Mouse (Mus musculus): ENCODE data around the gene Sds. TPM values are rescaled to one million over a fixed set of nuclear protein-coding genes. Genes with fewer than 3 reads are reported as not detected.
A peak's percentile ranks its signal among the peaks of the same experiment; 100 is the strongest.

The Sds gene
- polyA plus RNA-seq, 1 experiment from 2014 or later, result not detected

DNA sequence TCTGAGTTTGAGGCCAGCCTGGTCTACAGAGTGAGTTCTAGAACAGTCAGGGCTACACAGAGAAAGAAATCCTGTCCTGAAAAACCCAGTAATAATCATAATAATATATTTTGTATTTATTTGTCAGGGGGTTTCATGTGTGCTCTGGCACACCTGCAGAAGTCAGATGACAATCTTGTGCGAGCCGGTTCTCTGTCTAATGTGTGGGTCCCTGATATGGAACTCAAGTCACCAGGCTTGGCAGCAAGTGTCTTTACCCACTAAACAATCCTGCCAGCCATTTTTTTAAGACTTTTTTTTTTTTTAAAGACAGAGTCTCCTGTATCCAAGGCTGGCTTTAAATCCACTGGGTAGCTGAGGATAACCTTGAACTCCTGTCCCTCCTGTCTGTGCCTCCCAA, 3.0 kb upstream of the Sds start:
- Histone ChIP-seq H3K4me1 (peaks cover 9% of the 10 kb centered on the region), H3K9me3 (no peaks in the 10 kb centered on the region), H3K4me3 (no peak overlapping the region), H3K36me3 (replicated peaks) (no peaks in the 10 kb centered on the region), H3K27ac (no peak overlapping the region), H3K27me3 (ENCODE audit: poor library complexity, severe bottlenecking) (peaks cover 18% of the 10 kb centered on the region; the same call in 1 of the 2 replicates)
- WGBS, result 96% methylated on average over 2 of the region's 2 CpGs
- no peak for DNase-seq (ENCODE audit: extremely low spot score, low spot score)

DNA sequence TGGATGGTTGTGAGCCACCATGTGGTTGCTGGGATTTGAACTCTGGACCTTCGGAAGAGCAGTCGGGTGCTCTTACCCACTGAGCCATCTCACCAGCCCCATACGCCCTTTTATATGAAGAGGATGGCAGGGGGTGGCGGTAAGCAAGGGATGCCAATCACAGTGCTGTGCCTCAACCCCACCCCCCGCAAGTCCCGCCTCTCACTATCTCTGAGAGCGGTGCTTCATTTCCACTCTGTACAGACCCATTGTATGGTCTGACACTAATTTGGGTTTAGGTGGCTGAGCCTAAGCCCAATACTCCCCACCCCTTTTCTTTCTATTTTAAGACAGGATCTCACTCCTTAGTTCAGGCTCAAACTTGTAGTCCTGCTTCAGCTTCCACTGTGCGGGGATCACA, 465 bp upstream of the Sds start:
- no peaks in the 10 kb centered on the region for H3K36me3 ChIP-seq (replicated peaks)
- DNase-seq (ENCODE audit: extremely low spot score, low spot score), result no peak
- peaks cover 10% of the 10 kb centered on the region for H3K4me1 ChIP-seq
- H3K27ac ChIP-seq, result 0 out of 2 replicates have a peak overlapping the region, but pooled peaks have one; percentile 52
- peak overlapping the region; percentile 9; the same call in 1 of the 2 replicates for H3K4me3 ChIP-seq
- no peaks in the 10 kb centered on the region for H3K9me3 ChIP-seq
- 46% methylated on average over 8 of the region's 8 CpGs for WGBS
- H3K27me3 ChIP-seq (ENCODE audit: poor library complexity, severe bottlenecking), result peaks cover 18% of the 10 kb centered on the region; the same call in 1 of the 2 replicates

DNA sequence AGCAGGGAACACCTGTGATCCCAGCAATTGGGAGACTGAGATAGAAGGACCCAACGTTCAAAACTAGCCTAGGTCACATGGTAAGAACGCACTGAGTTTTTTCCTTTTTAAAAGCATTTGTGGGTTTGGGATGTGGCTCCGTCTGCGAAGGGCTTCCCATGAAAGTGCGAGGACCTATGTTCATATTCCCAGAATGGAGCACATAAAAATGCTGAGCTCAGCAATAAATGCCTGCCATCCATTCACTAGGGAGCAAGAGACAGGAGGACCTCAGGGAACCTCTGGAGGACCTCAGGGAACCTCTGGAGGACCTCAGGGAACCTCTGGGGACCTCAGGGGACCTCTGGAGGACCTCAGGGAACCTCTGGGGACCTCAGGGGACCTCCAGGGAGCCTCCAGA, 1.7 kb downstream of the Sds start:
- Histone ChIP-seq H3K27me3 (ENCODE audit: poor library complexity, severe bottlenecking) (peaks cover 18% of the 10 kb centered on the region; the same call in 1 of the 2 replicates), H3K36me3 (replicated peaks) (no peaks in the 10 kb centered on the region), H3K4me3 (no peak overlapping the region), H3K9me3 (no peaks in the 10 kb centered on the region), H3K27ac (no peak overlapping the region), H3K4me1 (peaks cover 16% of the 10 kb centered on the region)
- no peak for DNase-seq (ENCODE audit: extremely low spot score, low spot score)
- WGBS, result 92% methylated on average over 5 of the region's 5 CpGs

DNA sequence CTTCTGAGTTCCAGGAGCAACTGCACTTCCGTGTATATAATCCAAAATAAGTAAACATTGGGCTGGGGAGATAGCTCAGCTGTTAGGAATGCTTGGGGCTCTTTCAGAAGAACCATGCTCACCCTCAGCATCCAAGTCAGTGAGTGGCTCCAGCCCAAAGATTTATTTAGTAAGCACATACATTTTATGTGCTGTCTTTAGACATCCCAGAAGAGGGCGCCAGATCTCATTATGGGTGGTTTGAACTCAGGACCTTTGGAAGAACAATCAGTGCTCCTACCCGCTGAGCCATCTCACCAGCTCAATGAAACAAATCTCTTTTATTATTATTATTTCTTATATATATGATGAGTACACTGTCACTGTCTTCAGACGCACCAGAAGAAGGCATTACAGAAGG, 3.2 kb downstream of the Sds start:
- H3K27ac ChIP-seq, result no peak overlapping the region
- H3K36me3 ChIP-seq (replicated peaks), result peaks cover 11% of the 10 kb centered on the region
- peaks cover 18% of the 10 kb centered on the region; the same call in 1 of the 2 replicates for H3K27me3 ChIP-seq (ENCODE audit: poor library complexity, severe bottlenecking)
- H3K4me1 ChIP-seq, result peaks cover 16% of the 10 kb centered on the region
- DNase-seq (ENCODE audit: extremely low spot score, low spot score), result no peak
- H3K9me3 ChIP-seq, result no peaks in the 10 kb centered on the region
- 72% methylated on average over 4 of the region's 4 CpGs for WGBS
- no peak overlapping the region for H3K4me3 ChIP-seq

DNA sequence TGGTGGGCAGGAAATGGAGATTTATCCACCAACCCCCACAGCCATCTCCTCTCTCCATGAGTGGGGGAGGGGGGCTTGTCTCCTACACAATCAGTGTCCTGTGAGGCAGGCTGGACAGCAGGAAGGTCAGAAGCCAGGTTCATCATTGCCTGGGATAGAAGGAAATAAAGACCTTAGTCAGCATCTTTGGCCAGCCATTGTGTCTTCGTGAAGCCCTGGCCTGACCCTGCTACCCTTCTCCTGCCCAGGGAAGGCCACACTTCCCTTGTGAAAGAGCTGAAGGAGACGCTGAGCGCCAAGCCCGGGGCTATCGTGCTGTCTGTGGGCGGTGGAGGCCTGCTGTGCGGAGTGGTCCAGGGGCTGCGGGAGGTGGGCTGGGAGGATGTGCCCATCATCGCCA, 4.9 kb downstream of the Sds start:
- Histone ChIP-seq H3K27ac (no peak overlapping the region), H3K4me1 (peaks cover 12% of the 10 kb centered on the region), H3K27me3 (ENCODE audit: poor library complexity, severe bottlenecking) (peaks cover 13% of the 10 kb centered on the region; the same call in 1 of the 2 replicates), H3K4me3 (no peak overlapping the region), H3K9me3 (no peaks in the 10 kb centered on the region), H3K36me3 (replicated peaks) (peaks cover 28% of the 10 kb centered on the region)
- WGBS, result 79% methylated on average over 9 of the region's 9 CpGs
- no peak for DNase-seq (ENCODE audit: extremely low spot score, low spot score)

DNA sequence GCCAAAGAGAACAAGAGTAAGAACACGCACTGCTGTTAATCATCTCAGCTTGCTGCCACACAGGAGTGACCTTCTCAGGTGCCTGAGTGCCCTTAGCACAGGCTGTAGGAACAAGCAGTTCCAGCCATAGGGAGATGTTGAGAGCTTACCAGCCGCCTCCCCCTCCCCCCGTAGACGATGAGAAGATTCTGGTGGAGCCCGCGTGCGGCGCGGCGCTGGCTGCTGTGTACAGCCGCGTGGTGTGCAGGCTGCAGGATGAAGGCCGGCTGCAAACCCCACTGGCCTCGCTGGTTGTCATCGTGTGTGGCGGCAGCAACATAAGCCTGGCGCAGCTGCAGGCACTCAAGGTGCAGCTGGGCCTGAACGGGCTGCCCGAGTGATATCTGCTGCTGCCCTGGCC, 7.1 kb downstream of the Sds start:
- H3K36me3 ChIP-seq (replicated peaks), result peaks cover 50% of the 10 kb centered on the region

DNA sequence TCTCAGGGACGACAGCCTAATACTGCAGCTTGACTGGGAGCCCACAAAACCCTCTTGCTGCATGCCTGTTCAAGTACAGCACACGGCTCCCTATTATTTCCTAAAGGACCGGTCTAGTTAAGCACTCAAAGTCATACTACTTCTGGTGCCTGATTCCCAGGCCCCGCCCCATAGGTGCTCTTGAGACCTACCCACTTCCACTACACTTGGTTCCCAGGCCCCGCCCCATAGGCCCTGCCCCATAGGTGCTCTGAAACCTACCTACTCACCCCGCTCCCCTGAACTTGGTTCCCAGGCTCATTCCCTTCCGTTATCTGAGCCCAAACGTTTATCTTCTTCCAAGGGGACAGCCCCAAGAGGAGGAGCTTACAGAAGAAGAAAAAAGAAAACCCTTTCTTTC, 11.5 kb downstream of the Sds start:
- Histone ChIP-seq H3K36me3 (replicated peaks) (peaks cover 78% of the 10 kb centered on the region), H3K4me3 (no peak overlapping the region), H3K27me3 (ENCODE audit: poor library complexity, severe bottlenecking) (no peaks in the 10 kb centered on the region), H3K4me1 (no peaks in the 10 kb centered on the region), H3K27ac (no peak overlapping the region), H3K9me3 (no peaks in the 10 kb centered on the region)
- 92% methylated on average over 8 of the region's 8 CpGs for WGBS
- DNase-seq (ENCODE audit: extremely low spot score, low spot score), result no peak

More for the DNA sequence above, 7.1 kb downstream of the Sds start:
- Histone ChIP-seq H3K4me1 (peaks cover 8% of the 10 kb centered on the region), H3K9me3 (no peaks in the 10 kb centered on the region), H3K27ac (no peak overlapping the region), H3K4me3 (no peak overlapping the region), H3K27me3 (ENCODE audit: poor library complexity, severe bottlenecking) (no peaks in the 10 kb centered on the region)
- WGBS, result 89% methylated on average over 19 of the region's 19 CpGs
- DNase-seq (ENCODE audit: extremely low spot score, low spot score), result no peak

DNA sequence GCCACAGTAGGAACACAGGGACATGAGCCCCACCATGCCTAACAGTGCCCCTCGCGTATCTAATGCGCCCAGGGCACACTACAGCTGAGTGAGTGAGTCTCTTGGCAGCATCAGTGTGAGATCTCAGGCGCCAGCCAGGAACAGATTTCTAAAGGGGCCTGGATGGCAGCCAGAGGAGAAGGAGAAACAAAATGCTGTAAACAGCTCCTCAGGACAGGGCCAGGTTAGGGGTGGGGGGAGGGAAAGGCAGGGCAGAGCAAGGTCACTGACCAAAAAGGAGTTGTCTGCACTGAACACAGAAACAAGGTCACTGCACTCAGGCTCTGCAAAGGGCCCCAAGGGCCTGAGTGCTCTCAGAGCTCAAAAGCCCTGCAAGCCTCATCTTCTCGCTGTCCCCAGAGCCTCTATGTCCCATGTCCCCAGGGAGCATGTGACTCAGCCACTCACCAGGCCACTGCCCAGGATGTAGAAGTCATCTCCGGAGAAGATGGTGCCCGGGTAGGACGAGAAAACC, 14.4 kb downstream of the Sds start:
- no peaks in the 10 kb centered on the region for H3K9me3 ChIP-seq
- H3K4me1 ChIP-seq, result no peaks in the 10 kb centered on the region
- H3K36me3 ChIP-seq (replicated peaks), result peaks cover 79% of the 10 kb centered on the region
- no peak overlapping the region for H3K27ac ChIP-seq
- WGBS, result 89% methylated on average over 8 of the region's 8 CpGs
- no peak overlapping the region for H3K4me3 ChIP-seq
- no peak for DNase-seq (ENCODE audit: extremely low spot score, low spot score)
- H3K27me3 ChIP-seq (ENCODE audit: poor library complexity, severe bottlenecking), result no peaks in the 10 kb centered on the region

DNA sequence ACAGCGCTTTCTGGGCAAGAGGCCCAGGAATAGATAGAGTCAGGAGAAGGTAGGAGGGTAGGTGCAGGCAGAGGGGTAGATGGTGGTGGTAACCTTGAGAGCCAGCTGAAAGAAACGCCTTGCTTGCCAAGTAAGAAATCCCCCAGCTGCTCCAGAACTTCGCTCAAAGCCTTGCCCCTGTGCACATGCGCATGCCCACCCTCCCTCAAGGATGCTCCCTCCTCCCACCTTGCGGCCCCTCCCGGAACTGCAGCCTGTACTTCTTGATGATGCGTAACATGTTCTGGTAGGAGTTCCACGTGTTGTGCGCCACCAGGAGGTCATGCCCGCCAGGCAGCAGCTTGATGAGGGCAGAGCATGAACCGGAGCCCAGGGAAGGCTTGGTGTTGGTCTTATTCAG, 16.1 kb downstream of the Sds start:
- Histone ChIP-seq H3K4me1 (no peaks in the 10 kb centered on the region), H3K4me3 (no peak overlapping the region), H3K9me3 (no peaks in the 10 kb centered on the region), H3K36me3 (replicated peaks) (peaks cover 74% of the 10 kb centered on the region), H3K27me3 (ENCODE audit: poor library complexity, severe bottlenecking) (no peaks in the 10 kb centered on the region), H3K27ac (0 out of 2 replicates have a peak overlapping the region, but pooled peaks have one; percentile 3)
- peak; percentile 54 for DNase-seq (ENCODE audit: extremely low spot score, low spot score)
- WGBS, result 75% methylated on average over 11 of the region's 11 CpGs

DNA sequence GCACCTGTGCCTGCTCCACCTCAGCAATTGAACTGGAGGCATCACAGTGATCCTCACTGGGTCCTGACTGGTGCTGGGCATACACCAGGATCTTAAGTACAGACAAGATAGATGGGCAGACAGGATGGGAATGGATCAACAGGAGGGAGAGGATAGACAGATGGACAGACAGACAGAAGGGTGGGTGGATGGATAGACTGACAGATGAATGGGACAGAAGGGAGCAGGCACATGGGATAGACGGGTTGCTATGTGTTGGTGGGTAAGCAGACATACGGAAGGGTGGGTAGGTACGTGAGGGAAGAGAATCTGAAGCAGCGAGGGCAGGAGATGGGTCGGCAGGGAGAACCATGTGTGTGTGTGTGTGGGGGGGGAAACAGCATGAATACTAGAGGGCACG, 17.1 kb downstream of the Sds start:
- H3K27me3 ChIP-seq (ENCODE audit: poor library complexity, severe bottlenecking), result no peaks in the 10 kb centered on the region
- no peak overlapping the region for H3K27ac ChIP-seq
- 92% methylated on average over 6 of the region's 6 CpGs for WGBS
- no peak for DNase-seq (ENCODE audit: extremely low spot score, low spot score)
- H3K4me3 ChIP-seq, result no peak overlapping the region
- H3K36me3 ChIP-seq (replicated peaks), result peaks cover 73% of the 10 kb centered on the region
- H3K4me1 ChIP-seq, result no peaks in the 10 kb centered on the region
- H3K9me3 ChIP-seq, result no peaks in the 10 kb centered on the region

DNA sequence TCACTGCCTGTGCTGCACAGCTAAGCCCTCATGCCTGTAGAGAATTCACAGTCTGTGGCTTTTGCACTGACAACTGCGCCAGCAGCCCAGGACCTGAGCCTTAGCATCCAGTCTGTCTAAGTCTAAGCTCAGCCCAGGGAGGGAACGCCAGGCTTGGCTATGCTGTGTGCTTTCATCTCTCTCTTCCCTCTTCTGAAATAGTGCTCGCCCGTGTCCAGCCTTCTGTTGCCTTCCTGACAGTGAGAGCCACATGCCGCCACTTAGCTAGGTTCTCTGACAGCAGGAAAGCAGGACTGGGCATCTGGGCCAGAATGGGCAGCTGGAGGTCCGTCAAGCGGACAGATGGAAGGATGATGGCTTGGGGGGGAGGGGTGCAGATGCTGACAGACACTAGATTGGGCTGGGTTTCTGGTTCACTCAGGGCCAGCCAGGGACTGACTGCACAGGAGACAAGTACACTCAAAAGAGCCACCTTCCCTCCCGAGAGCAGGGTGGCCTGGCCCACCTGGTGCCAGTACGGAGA, 17.6 kb downstream of the Sds start:
- no peaks in the 10 kb centered on the region for H3K4me1 ChIP-seq
- no peaks in the 10 kb centered on the region for H3K27me3 ChIP-seq (ENCODE audit: poor library complexity, severe bottlenecking)
- H3K4me3 ChIP-seq, result no peak overlapping the region
- 90% methylated on average over 9 of the region's 9 CpGs for WGBS
- no peak for DNase-seq (ENCODE audit: extremely low spot score, low spot score)
- H3K36me3 ChIP-seq (replicated peaks), result peaks cover 73% of the 10 kb centered on the region
- no peaks in the 10 kb centered on the region for H3K9me3 ChIP-seq
- H3K27ac ChIP-seq, result no peak overlapping the region

DNA sequence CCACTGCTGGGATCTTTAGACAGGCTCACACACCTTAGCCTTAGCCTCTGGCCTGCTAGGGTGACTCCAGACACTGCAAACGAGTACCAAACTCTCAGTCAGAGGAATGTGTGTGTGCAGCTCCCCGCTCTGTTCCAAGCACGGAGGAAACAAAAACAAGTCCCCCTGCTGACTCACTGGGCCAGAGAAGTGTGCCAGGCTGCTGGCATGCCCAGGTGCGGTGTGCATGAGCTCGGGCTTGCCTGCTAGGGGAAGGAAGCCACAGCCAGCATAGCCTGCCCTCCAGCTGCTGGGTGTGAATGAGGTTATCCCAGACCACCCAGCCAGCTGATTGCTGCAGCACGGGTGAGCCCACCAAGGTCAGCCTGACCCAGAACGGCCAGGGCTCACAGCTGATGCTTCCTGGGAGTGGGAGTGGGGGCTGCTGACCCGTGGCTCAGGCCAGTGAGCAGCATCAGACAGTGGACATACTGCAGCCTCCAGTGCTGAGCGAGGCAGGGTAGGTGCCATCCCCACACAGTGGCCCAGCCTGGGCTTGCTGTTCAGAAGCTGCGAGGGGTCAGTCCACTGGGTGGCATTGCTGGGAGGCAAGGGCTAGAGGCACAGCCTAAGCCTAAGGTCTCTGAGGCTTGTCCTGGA, 18.9 kb downstream of the Sds start:
- peaks cover 70% of the 10 kb centered on the region for H3K36me3 ChIP-seq (replicated peaks)
- H3K27me3 ChIP-seq (ENCODE audit: poor library complexity, severe bottlenecking), result no peaks in the 10 kb centered on the region
- no peak for DNase-seq (ENCODE audit: extremely low spot score, low spot score)
- 82% methylated on average over 10 of the region's 10 CpGs for WGBS
- no peak overlapping the region for H3K27ac ChIP-seq
- H3K4me3 ChIP-seq, result no peak overlapping the region
- H3K9me3 ChIP-seq, result no peaks in the 10 kb centered on the region
- no peaks in the 10 kb centered on the region for H3K4me1 ChIP-seq

DNA sequence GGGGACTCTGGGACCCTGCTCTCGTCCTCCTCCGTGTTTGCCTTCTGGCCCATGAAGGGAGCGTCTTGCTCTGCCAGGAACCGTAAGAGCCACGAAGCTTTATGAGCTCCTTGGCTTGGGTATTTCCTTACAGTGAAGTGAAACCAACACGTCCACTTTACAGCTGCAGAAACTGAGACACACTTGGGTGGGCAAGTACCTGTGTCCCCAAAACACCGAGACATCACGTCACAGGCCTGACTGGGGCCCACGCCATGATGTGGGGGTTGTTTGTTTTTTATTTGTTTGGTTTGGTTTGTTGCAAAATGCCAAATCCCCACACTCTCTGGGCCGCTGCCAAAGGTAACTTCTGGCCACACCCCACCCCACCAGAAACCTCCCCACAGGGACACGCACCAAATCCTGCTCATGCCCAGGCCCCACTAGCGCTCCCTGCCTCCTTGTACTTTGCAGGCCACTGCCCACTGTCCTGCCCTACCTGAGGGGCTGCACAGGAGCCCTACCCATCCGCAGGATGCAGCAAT, 19.4 kb downstream of the Sds start:
- Histone ChIP-seq H3K27ac (no peak overlapping the region), H3K9me3 (no peaks in the 10 kb centered on the region), H3K36me3 (replicated peaks) (peaks cover 65% of the 10 kb centered on the region), H3K27me3 (ENCODE audit: poor library complexity, severe bottlenecking) (no peaks in the 10 kb centered on the region), H3K4me1 (no peaks in the 10 kb centered on the region), H3K4me3 (no peak overlapping the region)
- 91% methylated on average over 13 of the region's 13 CpGs for WGBS
- no peak for DNase-seq (ENCODE audit: extremely low spot score, low spot score)
